Mouse (Mus musculus) heart, embryonic 11.5 days (tissue): Measurements from ENCODE around the gene Aatk. TPM values are rescaled to one million over a fixed set of nuclear protein-coding genes. Genes with fewer than 3 reads are reported as not detected.

Experiments used
- ATAC-seq: fragments of 200-750 bp; cut with Nextera tagmentation; replicated peaks from 2 replicates; pipeline ENCODE4 v1.8.0; 2017; ENCODE audit warnings: moderate library complexity; ENCODE audit not compliant: insufficient number of reproducible peaks, low FRiP score, low TSS enrichment
- H3K27ac ChIP-seq: fragments of 300-500 bp; sonication (generic); 2 replicates; pipeline ENCODE4 v1.5.1; 2014; ENCODE audit warnings: mild to moderate bottlenecking, low read depth, low read length
- H3K27me3 ChIP-seq: fragments of 300-500 bp; sonication (generic); 2 replicates; pipeline ENCODE4 v1.6.1; 2014; ENCODE audit warnings: mild to moderate bottlenecking, low read length, mixed read lengths; ENCODE audit not compliant: control insufficient read depth, insufficient read depth
- H3K36me3 ChIP-seq: fragments of 300-500 bp; sonication (generic); 2 replicates; pipeline ENCODE4 v1.6.1; 2014; ENCODE audit warnings: mild to moderate bottlenecking, low read length, moderate library complexity, mixed read lengths; ENCODE audit not compliant: control insufficient read depth, insufficient read depth
- H3K4me1 ChIP-seq: fragments of 300-500 bp; sonication (generic); 2 replicates; pipeline ENCODE4 v1.6.1; 2014; ENCODE audit warnings: low read length; ENCODE audit not compliant: control insufficient read depth, insufficient read depth
- H3K4me2 ChIP-seq: fragments of 300-500 bp; sonication (generic); 2 replicates; pipeline ENCODE4 v1.6.1; 2014; ENCODE audit warnings: mild to moderate bottlenecking, moderate library complexity
- H3K4me3 ChIP-seq: fragments of 300-500 bp; sonication (generic); 2 replicates; pipeline ENCODE4 v1.5.1; 2014; ENCODE audit warnings: low read depth, low read length
- H3K9ac ChIP-seq: fragments of 300-500 bp; sonication (generic); 2 replicates; pipeline ENCODE4 v1.6.1; 2014; ENCODE audit warnings: mild to moderate bottlenecking, low read depth, low read length, moderate library complexity
- H3K9me3 ChIP-seq: fragments of 300-500 bp; sonication (generic); replicated peaks from 2 replicates; pipeline ENCODE4 v1.6.1; 2016; ENCODE audit warnings: low read length; ENCODE audit not compliant: control insufficient read depth
- WGBS: fragments of 180-500 bp; shearing (Covaris S2); extraction: QIAGEN DNeasy Blood & Tissue Kit; methylation state at CpG from one replicate; pipeline ENCODE4 v1.1.7; 2014; ENCODE audit not compliant: insufficient replicate concordance; 5-methylcytosine and 5-hydroxymethylcytosine counted together
- microRNA counts: library from miRNA; unstranded; fragments of <30 nt; microRNA quantifications from one replicate; lab custom pipeline; 2015
- microRNA-seq: library from miRNA; unstranded; fragments of <30 nt; microRNA quantifications from one replicate; pipeline ENCODE4, GENCODE M21; 2016; ENCODE audit warnings: borderline number of aligned reads
- polyA plus RNA-seq: library from polyadenylated mRNA; unstranded; fragments of >200 nt; fragmentation: Nextera tagmentation; extraction: Ambion mirVana; gene quantifications from 2 replicates; pipeline ENCODE4 v1.2.1, GENCODE M21; 2014

Gene Aatk
- polyA plus RNA-seq, 1 experiment from 2014 or later, result 0.24 TPM

GRCm38 (mm10) chr11:119967401-119967800 lies 79.6 kb downstream of the Aatk start:
- 78% methylated on average over 8 of the region's 8 CpGs for WGBS
- no peaks in the 10 kb centered on the region for H3K36me3 ChIP-seq
- no peaks in the 10 kb centered on the region for H3K9me3 ChIP-seq
- H3K4me3 ChIP-seq, result no peak overlapping the region
- no peak overlapping the region for H3K27ac ChIP-seq
- H3K4me2 ChIP-seq, result no peak overlapping the region
- peak overlapping the region; percentile 35; the same call in 1 of the 2 replicates for H3K9ac ChIP-seq
- H3K27me3 ChIP-seq, result no peaks in the 10 kb centered on the region
- ATAC-seq, result no peak
- peaks cover 9% of the 10 kb centered on the region for H3K4me1 ChIP-seq

DNA sequence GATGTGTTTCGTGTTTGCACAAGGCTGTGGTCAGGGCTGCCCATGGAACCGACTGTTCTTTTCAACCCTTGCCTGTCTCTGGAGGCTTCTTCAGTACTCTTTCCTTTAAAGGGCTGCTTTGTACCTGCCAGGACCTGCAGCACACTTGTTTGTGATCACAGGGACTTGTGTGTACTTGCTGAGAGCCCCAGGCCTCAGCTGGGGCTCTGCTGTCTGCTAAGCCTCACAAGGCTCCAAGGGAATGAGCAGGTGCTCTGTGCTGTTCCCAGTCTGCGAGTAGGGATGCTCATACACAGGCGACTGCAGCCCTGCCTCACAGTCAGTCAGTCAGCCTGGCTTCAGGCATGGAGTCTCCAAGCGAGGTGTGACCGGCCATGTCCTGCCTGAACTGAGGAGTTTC lies 80.7 kb downstream of the Aatk start:
- no peak overlapping the region for H3K27ac ChIP-seq

DNA sequence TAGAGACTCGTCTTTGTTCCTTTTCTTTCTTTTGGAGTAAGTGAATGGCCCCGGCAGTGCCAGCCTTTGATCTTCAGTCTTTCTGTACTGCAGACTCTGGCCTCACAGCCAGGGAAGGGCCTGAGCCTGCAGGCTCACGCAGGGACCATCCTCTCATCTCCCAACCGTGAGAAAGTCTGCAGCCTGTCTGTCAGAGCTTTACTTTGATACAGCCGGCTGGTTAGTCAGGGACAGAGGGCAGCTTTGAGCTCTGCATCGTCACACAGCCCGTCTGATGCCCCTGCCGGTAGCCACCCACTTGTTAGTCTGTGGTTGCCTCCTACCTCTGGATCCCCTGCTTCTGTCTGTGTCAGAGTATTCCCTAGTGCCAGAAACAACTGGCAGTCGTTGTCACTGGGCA lies 81.9 kb downstream of the Aatk start:
- Histone ChIP-seq H3K9me3 (no peaks in the 10 kb centered on the region), H3K4me1 (peaks cover 9% of the 10 kb centered on the region), H3K4me3 (no peak overlapping the region), H3K9ac (no peak overlapping the region), H3K4me2 (no peak overlapping the region), H3K27me3 (no peaks in the 10 kb centered on the region), H3K27ac (no peak overlapping the region), H3K36me3 (no peaks in the 10 kb centered on the region)
- ATAC-seq, result no peak
- WGBS, result 30% methylated on average over 9 of the region's 9 CpGs

More for the DNA sequence above, 80.7 kb downstream of the Aatk start:
- Histone ChIP-seq H3K27me3 (no peaks in the 10 kb centered on the region), H3K4me2 (no peak overlapping the region; the same call in 1 of the 2 replicates), H3K36me3 (no peaks in the 10 kb centered on the region), H3K9ac (no peak overlapping the region), H3K4me1 (peaks cover 9% of the 10 kb centered on the region), H3K4me3 (no peak overlapping the region), H3K9me3 (no peaks in the 10 kb centered on the region)
- 88% methylated on average over 6 of the region's 6 CpGs for WGBS
- no peak for ATAC-seq

DNA sequence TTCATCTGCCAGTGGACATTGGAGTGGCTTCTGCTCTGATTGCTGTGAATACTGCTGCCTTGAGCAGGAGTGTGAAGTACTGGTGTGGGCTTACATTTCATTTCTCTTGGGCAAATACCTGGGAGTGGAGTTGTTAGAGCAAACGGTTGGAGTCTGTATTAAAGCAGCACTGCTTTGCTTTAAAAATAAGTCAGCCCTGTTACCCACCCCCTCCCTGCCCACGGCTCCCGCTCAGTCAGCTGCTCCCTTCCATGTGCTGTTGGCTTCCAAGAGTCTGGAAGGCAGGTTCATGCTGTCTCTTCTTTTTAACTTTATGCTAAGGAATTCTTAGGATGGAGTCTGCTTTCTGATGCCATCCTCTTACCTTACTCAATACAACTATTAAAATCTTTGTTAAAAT lies 85.5 kb downstream of the Aatk start:
- Histone ChIP-seq H3K9me3 (no peaks in the 10 kb centered on the region), H3K4me3 (no peak overlapping the region), H3K4me1 (peaks cover 12% of the 10 kb centered on the region), H3K27ac (no peak overlapping the region), H3K4me2 (no peak overlapping the region), H3K27me3 (no peaks in the 10 kb centered on the region), H3K9ac (no peak overlapping the region), H3K36me3 (no peaks in the 10 kb centered on the region; the same call in 1 of the 2 replicates)
- WGBS, result 80% methylated on average over 3 of the region's 3 CpGs
- no peak for ATAC-seq

DNA sequence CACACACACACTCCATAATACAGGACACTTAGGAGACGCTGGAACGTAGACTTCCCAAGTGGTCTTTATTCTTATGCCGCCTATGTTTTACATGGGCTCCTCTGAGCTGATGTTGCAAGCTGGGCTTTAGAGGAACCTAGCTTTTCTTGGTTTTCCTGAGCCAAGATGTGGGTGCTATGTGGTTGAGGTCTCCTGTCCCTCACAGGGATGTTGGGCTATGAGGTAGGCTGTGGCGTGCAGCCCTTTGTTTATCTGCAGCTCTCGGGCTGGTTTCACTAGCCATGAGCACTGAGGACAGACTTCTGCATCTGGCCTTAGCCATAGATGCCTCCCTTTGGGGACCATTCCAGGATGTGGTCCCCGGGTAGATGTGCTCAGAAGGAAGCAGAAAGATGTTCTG lies 86.3 kb downstream of the Aatk start:
- ATAC-seq, result no peak
- Histone ChIP-seq H3K4me2 (no peak overlapping the region), H3K27ac (no peak overlapping the region), H3K36me3 (no peaks in the 10 kb centered on the region; the same call in 1 of the 2 replicates), H3K27me3 (no peaks in the 10 kb centered on the region), H3K4me1 (peaks cover 16% of the 10 kb centered on the region), H3K9ac (no peak overlapping the region), H3K9me3 (no peaks in the 10 kb centered on the region), H3K4me3 (no peak overlapping the region)
- 87% methylated on average over 6 of the region's 6 CpGs for WGBS

DNA sequence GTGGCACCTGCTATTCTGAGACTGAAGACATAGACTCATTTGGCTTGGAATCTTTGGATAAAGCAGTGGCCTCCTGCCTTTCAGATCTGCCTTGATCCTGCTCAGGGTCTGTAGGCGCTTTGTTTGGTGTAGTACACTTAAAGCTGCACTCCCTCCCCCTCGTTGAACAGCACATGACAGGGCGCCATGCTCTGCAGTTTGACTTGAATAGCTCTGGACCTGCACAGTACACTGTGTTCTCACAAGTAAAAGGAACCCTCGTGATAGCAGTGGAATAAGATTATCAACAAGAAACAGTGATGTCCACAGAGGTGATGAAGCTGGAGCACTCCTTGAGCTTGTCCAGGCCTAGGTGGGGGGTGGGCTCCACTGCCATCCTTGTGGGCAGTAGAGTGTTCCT lies 87.3 kb downstream of the Aatk start:
- peaks cover 20% of the 10 kb centered on the region for H3K4me1 ChIP-seq
- H3K27ac ChIP-seq, result no peak overlapping the region
- no peaks in the 10 kb centered on the region for H3K27me3 ChIP-seq
- H3K9ac ChIP-seq, result no peak overlapping the region
- WGBS, result 52% methylated on average over 4 of the region's 4 CpGs
- no peaks in the 10 kb centered on the region for H3K9me3 ChIP-seq
- ATAC-seq, result no peak
- no peak overlapping the region for H3K4me2 ChIP-seq
- H3K36me3 ChIP-seq, result no peaks in the 10 kb centered on the region; the same call in 1 of the 2 replicates
- H3K4me3 ChIP-seq, result no peak overlapping the region

DNA sequence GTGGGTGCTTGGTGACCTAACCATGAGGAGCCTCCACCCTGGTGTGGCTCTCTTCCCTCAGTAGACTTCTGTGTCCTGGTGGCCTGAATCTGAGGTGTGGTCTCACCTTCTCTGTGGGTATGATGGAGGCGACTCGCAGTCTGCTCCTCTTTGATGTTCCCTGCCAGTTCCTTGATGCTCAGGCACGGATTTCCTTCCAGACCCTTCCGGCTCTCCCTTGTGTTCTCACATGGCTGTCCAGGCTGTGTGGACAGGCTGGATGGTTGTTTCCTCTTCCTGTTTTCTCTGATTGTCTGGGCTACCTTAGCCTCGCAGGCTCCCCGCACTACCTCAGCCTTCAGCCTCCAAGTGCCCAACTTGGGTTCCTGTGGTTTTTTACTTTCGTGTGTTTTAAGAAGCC lies 88.1 kb downstream of the Aatk start:
- Histone ChIP-seq H3K27me3 (no peaks in the 10 kb centered on the region), H3K4me1 (peaks cover 23% of the 10 kb centered on the region), H3K27ac (no peak overlapping the region), H3K36me3 (no peaks in the 10 kb centered on the region; the same call in 1 of the 2 replicates), H3K9ac (no peak overlapping the region), H3K4me3 (no peak overlapping the region), H3K9me3 (no peaks in the 10 kb centered on the region), H3K4me2 (no peak overlapping the region)
- 66% methylated on average over 7 of the region's 7 CpGs for WGBS
- no peak for ATAC-seq

MicroRNAs within 50 kb of the gene (microRNA counts, 519-probe panel; counts per million panel counts)
- microRNA mmu-miR-338-3p (lab: Ali Mortazavi, UCI), result 32.2 counts per million
- 32.2 counts per million for microRNA mmu-miR-338-5p (lab: Ali Mortazavi, UCI)

Small RNA genes within 50 kb of the gene (microRNA-seq; reads per million reads assigned to microRNA genes)
- gene Gm25948 (not detected), gene Mir3065 (not detected), gene Mir338 (not detected)

Other genes starting within 250 kb of the Aatk start
- 63.7 and 66.4 TPM in 2 replicates for gene Chmp6, start 133.7 kb downstream of the Aatk start, polyA plus RNA-seq
- 12.8 and 15.4 TPM in 2 replicates for gene Baiap2, start 104.4 kb downstream of the Aatk start, polyA plus RNA-seq
- 15.1 and 16.0 TPM in 2 replicates for gene Cep131, start 39.7 kb upstream of the Aatk start, polyA plus RNA-seq
- 14.6 and 18.9 TPM in 2 replicates for gene Tepsin, start 51.6 kb upstream of the Aatk start, polyA plus RNA-seq
- gene Ndufaf8, start 51.8 kb upstream of the Aatk start, polyA plus RNA-seq, result 83.2 and 83.4 TPM in 2 replicates
- gene Slc38a10, start 104.2 kb upstream of the Aatk start, polyA plus RNA-seq, result 57.5 and 72.0 TPM in 2 replicates
- 7.0 and 9.1 TPM in 2 replicates for gene Bahcc1, start 185.8 kb upstream of the Aatk start, polyA plus RNA-seq